Comparison of ENCODE assay signal across 8 mouse cellular contexts in genomic region chr13:73732742-73733700, GRCm38 (mm10). TPM values are rescaled to one million over a fixed set of nuclear protein-coding genes. Genes with fewer than 3 reads are reported as not detected.
DNase-seq lines count a peak whose midpoint lies in the region; ATAC-seq and TF ChIP-seq lines count a peak whose summit lies in the region.

Slc12a7 (plus strand) TSS chr13:73733094.

- H3K36me3 ChIP-seq in heart, embryonic 15.5 days: no peaks in the 10 kb centered on the region
- no peaks in the 10 kb centered on the region for H3K36me3 ChIP-seq in limb, embryonic 10.5 days
- no peaks in the 10 kb centered on the region for H3K36me3 ChIP-seq in midbrain, embryonic 14.5 days (ENCODE audit: control insufficient read depth, insufficient read depth, low read length)

- no peaks in the 10 kb centered on the region for H3K9me3 ChIP-seq in heart, embryonic 15.5 days (replicated peaks)
- no peaks in the 10 kb centered on the region for H3K9me3 ChIP-seq in limb, embryonic 10.5 days (replicated peaks)
- no peaks in the 10 kb centered on the region for H3K9me3 ChIP-seq in midbrain, embryonic 14.5 days (ENCODE audit: control insufficient read depth, low read length)

- H3K27ac ChIP-seq in gastrocnemius, adult 2 months: peak within 1 kb of the TSS; percentile 67
- H3K27ac ChIP-seq in heart, embryonic 15.5 days: no peak within 1 kb of the TSS
- H3K27ac ChIP-seq in limb, embryonic 10.5 days: peak within 1 kb of the TSS; percentile 78
- no peak within 1 kb of the TSS for H3K27ac ChIP-seq in midbrain, embryonic 14.5 days (replicated peaks; ENCODE audit: low read depth, low read length)

- intact Hi-C loops in gastrocnemius, adult 2 months (cut with DNase I): no loop called here
- intact Hi-C loops in gastrocnemius, postnatal 36 days (cut with DNase I): no loop called here

- peak; percentile 39 for DNase-seq in gastrocnemius, adult 2 months
- no peak for DNase-seq in gastrocnemius, postnatal 36 days
- DNase-seq in limb, embryonic 10.5 days (ENCODE audit: low spot score): peak; percentile 76
- peak; percentile 37 for DNase-seq in midbrain, embryonic 14.5 days
- peak; percentile 74 for DNase-seq in yolk sac, embryonic 10.5 days (ENCODE audit: low spot score)
- no peak for DNase-seq in gastrocnemius, postnatal 10 days

- peak within 1 kb of the TSS; percentile 78 for H3K4me2 ChIP-seq in heart, embryonic 15.5 days
- H3K4me2 ChIP-seq in midbrain, embryonic 14.5 days (ENCODE audit: low read length): peak within 1 kb of the TSS; percentile 66

- ATAC-seq in common myeloid progenitor, adult 5-6 weeks (replicated peaks; ENCODE audit: low read depth, poor library complexity, severe bottlenecking): peak; percentile 39; the same call in 1 of the 2 replicates
- peak; percentile 59 for ATAC-seq in heart, embryonic 15.5 days (replicated peaks; ENCODE audit: insufficient number of reproducible peaks, insufficient read depth, low FRiP score, low read depth)
- ATAC-seq in midbrain, embryonic 14.5 days (ENCODE audit: low FRiP score, low TSS enrichment): peak; percentile 43; the same call in 1 of the 2 replicates

- WGBS in heart, embryonic 15.5 days: 6% methylated on average over 47 of the region's 48 CpGs
- 4% methylated on average over 48 of the region's 48 CpGs for WGBS in limb, embryonic 10.5 days
- WGBS in midbrain, embryonic 14.5 days: 4% methylated on average over 48 of the region's 48 CpGs

- peaks cover 25% of the 10 kb centered on the region for H3K4me1 ChIP-seq in heart, embryonic 15.5 days (replicated peaks)
- peaks cover 14% of the 10 kb centered on the region for H3K4me1 ChIP-seq in limb, embryonic 10.5 days
- peaks cover 7% of the 10 kb centered on the region; the same call in 1 of the 2 replicates for H3K4me1 ChIP-seq in midbrain, embryonic 14.5 days (ENCODE audit: control insufficient read depth, insufficient read depth, low read length)

- H3K4me3 ChIP-seq in gastrocnemius, adult 2 months: peak within 1 kb of the TSS; percentile 69
- peak within 1 kb of the TSS; percentile 44 for H3K4me3 ChIP-seq in heart, embryonic 15.5 days
- peak within 1 kb of the TSS; percentile 62 for H3K4me3 ChIP-seq in limb, embryonic 10.5 days
- H3K4me3 ChIP-seq in midbrain, embryonic 14.5 days (replicated peaks; ENCODE audit: low read depth, low read length): peak within 1 kb of the TSS; percentile 32

- TF ChIP-seq CTCF in gastrocnemius, adult 2 months (IDR thresholded peaks at IDR 0.05): no peak

- H3K27me3 ChIP-seq in heart, embryonic 15.5 days: peaks cover 19% of the 10 kb centered on the region
- peaks cover 57% of the 10 kb centered on the region for H3K27me3 ChIP-seq in limb, embryonic 10.5 days (ENCODE audit: low read depth, poor library complexity, severe bottlenecking)
- H3K27me3 ChIP-seq in midbrain, embryonic 14.5 days (ENCODE audit: control insufficient read depth, insufficient read depth, low read length): peaks cover 21% of the 10 kb centered on the region; the same call in 1 of the 2 replicates

- H3K9ac ChIP-seq in heart, embryonic 15.5 days: peak within 1 kb of the TSS; percentile 40; the same call in 1 of the 2 replicates
- H3K9ac ChIP-seq in midbrain, embryonic 14.5 days (replicated peaks; ENCODE audit: low read length): peak within 1 kb of the TSS; percentile 29; the same call in 1 of the 2 replicates

RNA-seq across cellular contexts. Expression of gene Slc12a7, which starts in this region (rescaled TPM):
- 1 to 10 TPM; 4.1 to 4.9 TPM for total RNA-seq in gastrocnemius, adult 2 months (2021)
- 1 to 10 TPM; 4.3 to 5.5 TPM for total RNA-seq in gastrocnemius, postnatal 36 days (2021)
- 4.4 and 17.2 TPM in 2 replicates for total RNA-seq in common myeloid progenitor, adult 5-6 weeks (2017)
- 37.1 and 37.7 TPM in 2 replicates for polyA plus RNA-seq in heart, embryonic 15.5 days (2015; fragmentation: Nextera tagmentation; extraction: Ambion mirVana)
- polyA plus RNA-seq in limb, embryonic 10.5 days (2016; fragmentation: Nextera tagmentation; extraction: Ambion mirVana): 49.5 and 59.6 TPM in 2 replicates
- polyA plus RNA-seq in midbrain, embryonic 14.5 days (2014; fragmentation: Nextera tagmentation; extraction: Ambion mirVana): 7.0 and 12.6 TPM in 2 replicates
- 1 to 10 TPM; 5.5 to 7.7 TPM for total RNA-seq in gastrocnemius, postnatal 10 days (2021)

Comparison
In these comparisons a context has a peak if more than half of its experiments do, and no peak if none do; other contexts are left out.
1. DNase-seq: peak in gastrocnemius, adult 2 months (single experiment), limb, embryonic 10.5 days (single experiment), midbrain, embryonic 14.5 days (single experiment) and yolk sac, embryonic 10.5 days (single experiment); none in gastrocnemius, postnatal 36 days (0 of 2) and gastrocnemius, postnatal 10 days (single experiment).
2. H3K27ac ChIP-seq: peak in gastrocnemius, adult 2 months (single experiment) and limb, embryonic 10.5 days (single experiment); none in heart, embryonic 15.5 days (single experiment) and midbrain, embryonic 14.5 days (single experiment).
3. Peak in every context shown above with its lines, with median percentiles within 50 percentile points of each other: H3K4me3 ChIP-seq and ATAC-seq.